Mouse (Mus musculus): ENCODE results near the gene Ccdc87. TPM values are rescaled to one million over a fixed set of nuclear protein-coding genes. Genes with fewer than 3 reads are reported as not detected.

The Ccdc87 gene
- polyA plus RNA-seq, 1 experiment from 2014 or later: 0.52 TPM

DNA sequence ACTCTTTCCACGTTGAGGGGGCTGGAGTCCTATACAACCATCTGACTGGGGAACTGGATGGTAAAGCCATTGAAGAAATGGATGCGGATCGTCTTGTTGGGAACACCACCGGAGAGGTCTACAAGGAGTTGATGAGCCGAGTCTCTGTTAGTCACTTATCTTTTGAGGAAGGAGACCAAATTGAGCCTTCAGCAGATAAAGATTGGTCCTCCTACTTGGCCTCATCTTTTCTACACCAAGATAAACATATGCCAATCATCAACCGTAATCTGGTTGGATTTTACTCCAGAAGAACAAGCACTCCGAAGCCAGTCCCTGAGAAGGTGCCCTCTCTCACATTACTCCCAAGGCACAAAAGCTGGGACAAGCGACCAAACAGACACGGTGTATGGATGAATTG, 1.7 kb downstream of the Ccdc87 start:
- ATAC-seq (ENCODE audit: low FRiP score): no peak
- 83% methylated on average over 9 of the region's 9 CpGs for WGBS
- Histone ChIP-seq H3K9me3 (replicated peaks) (no peaks in the 10 kb centered on the region), H3K4me1 (peaks cover 22% of the 10 kb centered on the region), H3K36me3 (no peaks in the 10 kb centered on the region), H3K27ac (replicated peaks) (no peak overlapping the region), H3K9ac (replicated peaks) (no peak overlapping the region), H3K4me3 (replicated peaks) (no peak overlapping the region), H3K27me3 (replicated peaks) (peaks cover 24% of the 10 kb centered on the region), H3K4me2 (no peak overlapping the region)

DNA sequence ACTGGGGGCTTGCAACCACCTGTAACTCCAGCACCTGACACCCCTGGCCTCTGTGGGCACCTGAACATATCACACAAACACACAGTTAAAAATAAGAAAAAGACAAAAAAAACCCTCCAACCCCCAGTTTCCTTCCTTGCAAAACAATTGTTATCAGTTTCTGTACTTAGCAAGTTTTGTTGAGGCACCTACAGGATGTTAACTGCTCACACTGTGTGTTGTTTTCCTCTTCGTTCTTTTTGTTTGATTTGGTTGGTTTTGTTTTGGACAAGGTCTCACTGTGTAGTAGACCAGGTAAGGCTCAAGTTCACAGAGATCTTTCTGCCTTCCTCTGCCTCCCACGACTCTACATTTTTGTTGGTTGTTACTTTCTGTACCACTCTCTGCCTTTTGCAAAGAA, 3.4 kb downstream of the Ccdc87 start:
- Histone ChIP-seq H3K9me3 (replicated peaks) (no peaks in the 10 kb centered on the region), H3K9ac (replicated peaks) (no peak overlapping the region), H3K4me1 (peaks cover 22% of the 10 kb centered on the region), H3K4me3 (replicated peaks) (no peak overlapping the region), H3K27ac (replicated peaks) (no peak overlapping the region), H3K4me2 (no peak overlapping the region), H3K27me3 (replicated peaks) (peaks cover 24% of the 10 kb centered on the region), H3K36me3 (no peaks in the 10 kb centered on the region)
- WGBS: 75% methylated on average over 2 of the region's 2 CpGs
- no peak for ATAC-seq (ENCODE audit: low FRiP score)

DNA sequence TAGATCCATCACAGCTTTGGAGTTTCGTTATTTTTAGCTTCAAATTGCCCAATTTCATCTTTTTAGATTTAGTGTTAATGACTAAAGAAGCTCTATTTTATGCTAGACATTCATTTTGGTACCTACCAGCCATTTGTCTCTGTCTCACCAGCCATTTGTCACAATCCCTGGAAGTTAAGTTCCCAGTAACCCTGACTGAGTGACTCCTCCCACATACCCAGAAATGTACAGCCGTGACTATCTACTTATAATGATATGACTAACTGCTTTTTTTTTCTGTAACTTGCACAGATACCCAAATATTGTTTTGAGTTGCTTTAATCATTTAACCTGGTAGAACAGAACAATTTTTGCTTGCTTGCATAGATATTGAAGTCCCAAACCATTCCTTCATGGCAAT, 6.7 kb downstream of the Ccdc87 start:
- Histone ChIP-seq H3K27ac (replicated peaks) (no peak overlapping the region), H3K36me3 (no peaks in the 10 kb centered on the region), H3K4me3 (replicated peaks) (no peak overlapping the region), H3K9ac (replicated peaks) (no peak overlapping the region), H3K4me1 (no peaks in the 10 kb centered on the region), H3K27me3 (replicated peaks) (peaks cover 14% of the 10 kb centered on the region), H3K9me3 (replicated peaks) (no peaks in the 10 kb centered on the region), H3K4me2 (no peak overlapping the region)
- ATAC-seq (ENCODE audit: low FRiP score): no peak
- WGBS: 70% methylated on average over 2 of the region's 2 CpGs

GRCm38 (mm10) chr19:4847490-4847889, 8.3 kb downstream of the Ccdc87 start:
- Histone ChIP-seq H3K27ac (replicated peaks) (no peak overlapping the region), H3K4me3 (replicated peaks) (no peak overlapping the region), H3K9ac (replicated peaks) (no peak overlapping the region), H3K4me2 (no peak overlapping the region), H3K36me3 (no peaks in the 10 kb centered on the region), H3K4me1 (no peaks in the 10 kb centered on the region), H3K9me3 (replicated peaks) (no peaks in the 10 kb centered on the region), H3K27me3 (replicated peaks) (peaks cover 2% of the 10 kb centered on the region; the same call in 1 of the 2 replicates)
- no peak for ATAC-seq (ENCODE audit: low FRiP score)
- WGBS: 41% methylated on average over 7 of the region's 7 CpGs

DNA sequence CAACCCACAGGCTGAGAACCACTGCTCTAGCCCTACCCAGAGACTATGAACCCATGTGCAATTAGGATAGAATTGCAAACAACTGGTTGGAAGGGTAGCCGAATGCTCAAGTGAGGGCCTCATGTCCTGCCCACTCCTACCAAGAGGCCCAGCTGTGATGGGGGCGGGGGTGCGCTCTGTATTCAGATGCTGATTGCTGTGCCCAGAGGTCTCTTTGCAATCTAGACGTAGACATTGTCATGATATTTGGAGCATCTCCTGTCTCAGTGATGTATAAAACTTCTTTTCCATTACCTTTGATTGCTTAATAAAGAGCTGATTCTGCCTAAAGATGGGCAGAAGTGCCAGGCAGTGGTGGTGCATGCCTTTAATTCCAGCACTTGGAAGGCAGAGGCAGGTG, 10.6 kb downstream of the Ccdc87 start:
- Histone ChIP-seq H3K27ac (replicated peaks) (no peak overlapping the region), H3K4me2 (no peak overlapping the region), H3K4me1 (peaks cover 6% of the 10 kb centered on the region), H3K4me3 (replicated peaks) (no peak overlapping the region), H3K36me3 (no peaks in the 10 kb centered on the region), H3K9me3 (replicated peaks) (no peaks in the 10 kb centered on the region), H3K9ac (replicated peaks) (no peak overlapping the region), H3K27me3 (replicated peaks) (no peaks in the 10 kb centered on the region)
- no peak for ATAC-seq (ENCODE audit: low FRiP score)
- WGBS: 50% methylated on average over 4 of the region's 4 CpGs

- no peaks in the 10 kb centered on the region for H3K9me3 ChIP-seq (replicated peaks)
- ATAC-seq (ENCODE audit: low FRiP score): no peak
- WGBS: 50% methylated on average over 5 of the region's 5 CpGs
- H3K4me3 ChIP-seq (replicated peaks): no peak overlapping the region
- H3K4me1 ChIP-seq: peaks cover 6% of the 10 kb centered on the region
- H3K27ac ChIP-seq (replicated peaks): no peak overlapping the region
- no peaks in the 10 kb centered on the region for H3K36me3 ChIP-seq
- no peak overlapping the region for H3K4me2 ChIP-seq
- H3K9ac ChIP-seq (replicated peaks): no peak overlapping the region
- no peaks in the 10 kb centered on the region for H3K27me3 ChIP-seq (replicated peaks)
Measured at GRCm38 (mm10) chr19:4850281-4850680, 11.1 kb downstream of the Ccdc87 start.

- H3K4me1 ChIP-seq: peaks cover 17% of the 10 kb centered on the region
- WGBS: 3% methylated on average over 45 of the region's 45 CpGs
Measured at GRCm38 (mm10) chr19:4854552-4855469, 15.6 kb downstream of the Ccdc87 start, which contains the start of gene Ctsf. Ctsf (plus strand) TSS chr19:4855130.

GRCm38 (mm10) chr19:4855470-4855820, 16.3 kb downstream of the Ccdc87 start:
- peaks cover 25% of the 10 kb centered on the region for H3K36me3 ChIP-seq
- no peak; the same call in 1 of the 2 replicates for ATAC-seq (ENCODE audit: low FRiP score)
- peak overlapping the region; percentile 98 for H3K4me2 ChIP-seq
- H3K9me3 ChIP-seq (replicated peaks): no peaks in the 10 kb centered on the region
- H3K4me1 ChIP-seq: peaks cover 17% of the 10 kb centered on the region
- H3K27me3 ChIP-seq (replicated peaks): no peaks in the 10 kb centered on the region
- H3K27ac ChIP-seq (replicated peaks): peak overlapping the region; percentile 77
- WGBS: 4% methylated on average over 14 of the region's 14 CpGs
- peak overlapping the region; percentile 76 for H3K4me3 ChIP-seq (replicated peaks)
- H3K9ac ChIP-seq (replicated peaks): peak overlapping the region; percentile 72

More at GRCm38 (mm10) chr19:4854552-4855469, 15.6 kb downstream of the Ccdc87 start, which contains the start of gene Ctsf:
- peak within 1 kb of the TSS; percentile 98 for H3K4me2 ChIP-seq
- H3K36me3 ChIP-seq: peaks cover 20% of the 10 kb centered on the region
- peak within 1 kb of the TSS; percentile 77 for H3K27ac ChIP-seq (replicated peaks)
- H3K9ac ChIP-seq (replicated peaks): peak within 1 kb of the TSS; percentile 72
- H3K27me3 ChIP-seq (replicated peaks): no peaks in the 10 kb centered on the region
- H3K4me3 ChIP-seq (replicated peaks): peak within 1 kb of the TSS; percentile 76
- ATAC-seq (ENCODE audit: low FRiP score): peak; percentile 92
- no peaks in the 10 kb centered on the region for H3K9me3 ChIP-seq (replicated peaks)

DNA sequence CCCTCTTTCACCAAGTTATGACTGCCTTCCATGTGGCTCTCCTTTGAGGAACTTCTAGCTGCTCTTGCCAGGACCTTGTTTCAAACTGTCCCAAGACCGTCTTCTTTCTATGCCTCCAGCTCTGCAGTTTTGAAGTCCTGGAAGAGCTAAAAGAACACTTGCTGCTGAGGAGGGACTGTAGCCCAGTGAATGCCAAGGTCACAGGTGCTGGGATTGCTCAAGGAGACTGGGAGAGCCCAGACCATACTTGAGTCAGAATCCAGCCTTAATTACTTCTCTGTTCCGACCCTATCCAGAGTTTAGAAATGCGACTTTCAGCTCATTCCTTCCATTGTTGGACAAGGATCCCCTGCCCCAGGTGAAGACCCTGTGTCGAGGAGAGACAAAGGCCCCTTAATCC, 16.8 kb downstream of the Ccdc87 start:
- H3K9ac ChIP-seq (replicated peaks): 0 out of 2 replicates have a peak overlapping the region, but pooled peaks have one; percentile 23
- H3K4me2 ChIP-seq: peak overlapping the region; percentile 98
- peaks cover 30% of the 10 kb centered on the region for H3K36me3 ChIP-seq
- peaks cover 17% of the 10 kb centered on the region for H3K4me1 ChIP-seq
- H3K27me3 ChIP-seq (replicated peaks): no peaks in the 10 kb centered on the region
- 85% methylated on average over 4 of the region's 4 CpGs for WGBS
- no peak overlapping the region for H3K27ac ChIP-seq (replicated peaks)
- ATAC-seq (ENCODE audit: low FRiP score): no peak
- H3K9me3 ChIP-seq (replicated peaks): no peaks in the 10 kb centered on the region
- H3K4me3 ChIP-seq (replicated peaks): peak overlapping the region; percentile 76

GRCm38 (mm10) chr19:4859081-4859480, 19.9 kb downstream of the Ccdc87 start:
- Histone ChIP-seq H3K9ac (replicated peaks) (no peak overlapping the region), H3K27ac (replicated peaks) (no peak overlapping the region), H3K36me3 (peaks cover 38% of the 10 kb centered on the region), H3K4me3 (replicated peaks) (no peak overlapping the region), H3K27me3 (replicated peaks) (no peaks in the 10 kb centered on the region), H3K9me3 (replicated peaks) (no peaks in the 10 kb centered on the region), H3K4me2 (no peak overlapping the region), H3K4me1 (peaks cover 17% of the 10 kb centered on the region)
- WGBS: 69% methylated on average over 6 of the region's 6 CpGs
- no peak for ATAC-seq (ENCODE audit: low FRiP score)

- Histone ChIP-seq H3K36me3 (peaks cover 30% of the 10 kb centered on the region), H3K9ac (replicated peaks) (no peak overlapping the region), H3K27ac (replicated peaks) (no peak overlapping the region), H3K4me2 (no peak overlapping the region), H3K4me1 (0 out of 2 replicates have a peak, but pooled peaks cover 5% of the 10 kb centered on the region), H3K27me3 (replicated peaks) (no peaks in the 10 kb centered on the region), H3K9me3 (replicated peaks) (no peaks in the 10 kb centered on the region), H3K4me3 (replicated peaks) (no peak overlapping the region)
- no peak for ATAC-seq (ENCODE audit: low FRiP score)
- 41% methylated on average over 6 of the region's 6 CpGs for WGBS
Measured at GRCm38 (mm10) chr19:4863048-4863447, 23.9 kb downstream of the Ccdc87 start.

DNA sequence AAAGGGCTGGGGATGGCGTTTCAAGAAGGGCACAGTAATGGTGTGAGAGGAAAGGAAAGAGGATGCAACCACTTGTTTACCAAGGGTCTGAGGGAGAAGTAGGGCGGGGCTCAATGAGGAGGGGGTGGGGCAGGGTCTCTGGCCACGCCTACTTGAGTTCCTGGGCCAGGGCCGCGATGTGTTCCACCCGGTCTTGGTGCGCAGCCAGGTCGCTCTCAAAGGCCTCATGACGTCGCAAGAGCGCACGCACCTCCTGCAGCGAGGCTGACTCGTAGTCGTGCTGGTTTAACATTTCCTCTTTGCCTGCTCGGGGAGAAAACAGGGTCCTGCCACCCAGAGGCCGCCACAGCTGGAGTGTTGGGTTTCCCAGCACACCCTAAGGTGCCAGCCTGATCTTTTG, 26.0 kb downstream of the Ccdc87 start:
- H3K4me1 ChIP-seq: 0 out of 2 replicates have a peak, but pooled peaks cover 5% of the 10 kb centered on the region
- H3K27me3 ChIP-seq (replicated peaks): no peaks in the 10 kb centered on the region
- no peak overlapping the region for H3K4me3 ChIP-seq (replicated peaks)
- peak overlapping the region; percentile 40 for H3K4me2 ChIP-seq
- H3K36me3 ChIP-seq: peaks cover 16% of the 10 kb centered on the region
- no peak overlapping the region for H3K27ac ChIP-seq (replicated peaks)
- H3K9ac ChIP-seq (replicated peaks): no peak overlapping the region
- ATAC-seq (ENCODE audit: low FRiP score): no peak
- WGBS: 7% methylated on average over 17 of the region's 17 CpGs
- H3K9me3 ChIP-seq (replicated peaks): no peaks in the 10 kb centered on the region

All from neural tube, embryonic 15.5 days (tissue).